Mouse (Mus musculus) CH12.LX (cell line): ENCODE measurements around the gene Trim7. TPM values are rescaled to one million over a fixed set of nuclear protein-coding genes. Genes with fewer than 3 reads are reported as not detected.
A peak's percentile ranks its signal among the peaks of the same experiment; 100 is the strongest.

Experiments
- DNase-seq: peaks from one replicate; pipeline ENCODE4 v3.0.0-alpha.2; 2013; ENCODE audit errors: extremely low read depth
- H3K27ac ChIP-seq: 2 replicates; pipeline ENCODE4 v1.5.1; 2012; ENCODE audit warnings: low read depth, mild to moderate bottlenecking, control low read depth, moderate library complexity; ENCODE audit not compliant: insufficient read depth
- H3K27me3 ChIP-seq: replicated peaks from 2 replicates; pipeline ENCODE3; 2012; ENCODE audit warnings: inconsistent platforms
- H3K36me3 ChIP-seq, 2 experiments: replicated peaks in 1 of 2; 2 replicates each; pipeline versions ENCODE3 to v1.6.1; 2012; ENCODE audit warnings: inconsistent platforms in 1 of 2, low read length in 1 of 2, mild to moderate bottlenecking in 1 of 2, mixed read lengths in 1 of 2, moderate library complexity in 1 of 2; ENCODE audit not compliant: control insufficient read depth in 1 of 2, insufficient read depth in 1 of 2
- H3K4me1 ChIP-seq, 2 experiments: 2 replicates each; pipeline ENCODE4 v1.6.1; 2012; ENCODE audit warnings: inconsistent platforms in 1 of 2, moderate library complexity in 1 of 2; ENCODE audit not compliant: insufficient read depth in 2 of 2, control insufficient read depth in 1 of 2
- H3K4me2 ChIP-seq: 2 replicates; pipeline ENCODE4 v1.6.1; 2012; ENCODE audit warnings: low read depth, mild to moderate bottlenecking, control low read depth; ENCODE audit not compliant: poor library complexity, insufficient read depth, severe bottlenecking
- H3K4me3 ChIP-seq, 3 experiments: fragments of 150-350 bp in 1 of 3; sonication (generic) in 1 of 3; replicated peaks in 1 of 3; 2 replicates each; pipeline versions ENCODE3 to v1.5.1; 2011 to 2012; ENCODE audit warnings: low read depth in 2 of 3, low read length in 2 of 3, mild to moderate bottlenecking in 2 of 3, moderate library complexity in 2 of 3, control low read depth in 1 of 3, improper control_type of control experiment in 1 of 3, inconsistent platforms in 1 of 3, mixed read lengths in 1 of 3; ENCODE audit not compliant: poor library complexity in 1 of 3
- H3K79me2 ChIP-seq: replicated peaks from 2 replicates; pipeline ENCODE4 v1.6.1; 2012; ENCODE audit warnings: mild to moderate bottlenecking, moderate library complexity; ENCODE audit not compliant: control insufficient read depth, poor library complexity, insufficient read depth, severe bottlenecking; ENCODE audit errors: extremely low read depth
- H3K9ac ChIP-seq: 2 replicates; pipeline ENCODE4 v1.6.1; 2012; ENCODE audit warnings: low read depth, mild to moderate bottlenecking, control low read depth, moderate library complexity; ENCODE audit not compliant: insufficient read depth
- H3K9me3 ChIP-seq: replicated peaks from 2 replicates; pipeline ENCODE3; 2012; ENCODE audit warnings: low read length, inconsistent platforms, mixed read lengths
- BHLHE40 ChIP-seq: IDR thresholded peaks from 2 replicates; pipeline ENCODE4 v1.6.1; 2011; ENCODE audit warnings: mild to moderate bottlenecking, low read depth, low read length, improper control_type of control experiment
- CHD1 ChIP-seq: IDR thresholded peaks from 2 replicates; pipeline ENCODE4 v1.6.1; 2012; ENCODE audit warnings: low read depth, low read length, improper control_type of control experiment, inconsistent platforms
- CHD2 ChIP-seq: IDR thresholded peaks from 2 replicates; pipeline ENCODE4 v1.6.1; 2011; ENCODE audit warnings: low read length, improper control_type of control experiment
- CTCF ChIP-seq, 2 experiments: IDR thresholded peaks in 1 of 2; conservative IDR thresholded peaks in 1 of 2; 2 replicates each; pipeline ENCODE4 v1.5.1; 2011 to 2012; ENCODE audit warnings: low read depth in 2 of 2, low read length in 2 of 2, improper control_type of control experiment in 1 of 2, inconsistent platforms in 1 of 2, mild to moderate bottlenecking in 1 of 2, moderate library complexity in 1 of 2
- E2F4 ChIP-seq: IDR thresholded peaks from 2 replicates; pipeline ENCODE4 v1.6.1; 2011; ENCODE audit warnings: low read depth, low read length, improper control_type of control experiment; ENCODE audit not compliant: insufficient replicate concordance
- ELF1 ChIP-seq: IDR thresholded peaks from 2 replicates; pipeline ENCODE4 v1.6.1; 2014; ENCODE audit warnings: low read depth, mild to moderate bottlenecking, inconsistent platforms, low read length, improper control_type of control experiment
- EP300 ChIP-seq: IDR thresholded peaks from 2 replicates; pipeline ENCODE4 v1.6.1; 2011; ENCODE audit warnings: low read length, improper control_type of control experiment
- ETS1 ChIP-seq: conservative IDR thresholded peaks from 2 replicates; pipeline ENCODE4 v1.6.1; 2012; ENCODE audit warnings: low read depth, mild to moderate bottlenecking, inconsistent platforms, low read length, improper control_type of control experiment, moderate library complexity
- GABPA ChIP-seq: IDR thresholded peaks from 2 replicates; pipeline ENCODE4 v1.6.1; 2012; ENCODE audit warnings: low read depth, low read length, improper control_type of control experiment, inconsistent platforms; ENCODE audit not compliant: insufficient replicate concordance
- HCFC1 ChIP-seq: IDR thresholded peaks from 2 replicates; pipeline ENCODE4 v1.6.1; 2012; ENCODE audit warnings: low read depth, mild to moderate bottlenecking, inconsistent platforms, low read length, improper control_type of control experiment
- IRF4 ChIP-seq: IDR thresholded peaks from 2 replicates; pipeline ENCODE4 v1.6.1; 2014; ENCODE audit warnings: low read depth, mild to moderate bottlenecking, inconsistent platforms, low read length, improper control_type of control experiment
- JUN ChIP-seq: IDR thresholded peaks from 2 replicates; pipeline ENCODE4 v1.6.1; 2011; ENCODE audit warnings: low read depth, mild to moderate bottlenecking, low read length, improper control_type of control experiment, moderate library complexity; ENCODE audit not compliant: insufficient read depth
- JUND ChIP-seq: conservative IDR thresholded peaks from 2 replicates; pipeline ENCODE4 v1.6.1; 2011; ENCODE audit warnings: low read depth, low read length, improper control_type of control experiment
- KAT2A ChIP-seq: IDR thresholded peaks from 2 replicates; pipeline ENCODE4 v1.6.1; 2012; ENCODE audit warnings: low read length, improper control_type of control experiment, inconsistent platforms; ENCODE audit not compliant: insufficient replicate concordance
- MAFK ChIP-seq: IDR thresholded peaks from 2 replicates; pipeline ENCODE4 v1.6.1; 2011; ENCODE audit warnings: low read length, improper control_type of control experiment; ENCODE audit not compliant: insufficient replicate concordance
- MAX ChIP-seq: IDR thresholded peaks from 2 replicates; pipeline ENCODE4 v1.6.1; 2011; ENCODE audit warnings: low read length, improper control_type of control experiment
- MAZ ChIP-seq: IDR thresholded peaks from 2 replicates; pipeline ENCODE4 v1.6.1; 2012; ENCODE audit warnings: low read depth, mild to moderate bottlenecking, inconsistent platforms, low read length, improper control_type of control experiment, moderate library complexity
- MEF2A ChIP-seq: IDR thresholded peaks from 2 replicates; pipeline ENCODE4 v1.6.1; 2014; ENCODE audit warnings: low read depth, mild to moderate bottlenecking, inconsistent platforms, low read length, improper control_type of control experiment, borderline replicate concordance
- MXI1 ChIP-seq: IDR thresholded peaks from 2 replicates; pipeline ENCODE4 v1.6.1; 2011; ENCODE audit warnings: mild to moderate bottlenecking, low read depth, low read length, improper control_type of control experiment
- MYC ChIP-seq: IDR thresholded peaks from 2 replicates; pipeline ENCODE4 v1.6.1; 2011; ENCODE audit warnings: low read depth, mild to moderate bottlenecking, improper control_type of control experiment, low read length
- NELFE ChIP-seq: IDR thresholded peaks from 2 replicates; pipeline ENCODE4 v1.6.1; 2011; ENCODE audit warnings: low read depth, low read length, improper control_type of control experiment
- NRF1 ChIP-seq: IDR thresholded peaks from 2 replicates; pipeline ENCODE4 v1.6.1; 2014; ENCODE audit warnings: low read depth, mild to moderate bottlenecking, inconsistent platforms, low read length, improper control_type of control experiment, moderate library complexity
- PAX5 ChIP-seq: IDR thresholded peaks from 2 replicates; pipeline ENCODE4 v1.6.1; 2012; ENCODE audit warnings: low read length, inconsistent platforms, mixed read lengths
- POLR2A ChIP-seq: IDR thresholded peaks from 2 replicates; pipeline ENCODE4 v1.6.1; 2011; ENCODE audit warnings: low read depth, mild to moderate bottlenecking, improper control_type of control experiment, low read length
- POLR2AphosphoS2 ChIP-seq: IDR thresholded peaks from 2 replicates; pipeline ENCODE4 v1.6.1; 2011; ENCODE audit warnings: low read depth, low read length, improper control_type of control experiment
- RAD21 ChIP-seq: IDR thresholded peaks from 2 replicates; pipeline ENCODE4 v1.6.1; 2011; ENCODE audit warnings: low read depth, mild to moderate bottlenecking, low read length, improper control_type of control experiment, moderate library complexity
- RCOR1 ChIP-seq: conservative IDR thresholded peaks from 2 replicates; pipeline ENCODE4 v1.6.1; 2012; ENCODE audit warnings: low read depth, mild to moderate bottlenecking, inconsistent platforms, low read length, improper control_type of control experiment
- SIN3A ChIP-seq: IDR thresholded peaks from 2 replicates; pipeline ENCODE4 v1.6.1; 2012; ENCODE audit warnings: low read length, improper control_type of control experiment, inconsistent platforms
- SMC3 ChIP-seq: IDR thresholded peaks from 2 replicates; pipeline ENCODE4 v1.6.1; 2011; ENCODE audit warnings: low read depth, low read length, improper control_type of control experiment
- TBP ChIP-seq: conservative IDR thresholded peaks from 2 replicates; pipeline ENCODE4 v1.6.1; 2011; ENCODE audit warnings: low read depth, low read length, improper control_type of control experiment
- TCF12 ChIP-seq: IDR thresholded peaks from 2 replicates; pipeline ENCODE4 v1.6.1; 2014; ENCODE audit warnings: low read depth, mild to moderate bottlenecking, inconsistent platforms, low read length, improper control_type of control experiment
- UBTF ChIP-seq: IDR thresholded peaks from 2 replicates; pipeline ENCODE4 v1.6.1; 2012; ENCODE audit warnings: low read depth, mild to moderate bottlenecking, inconsistent platforms, low read length, improper control_type of control experiment, moderate library complexity
- USF1 ChIP-seq: IDR thresholded peaks from 2 replicates; pipeline ENCODE4 v1.6.1; 2014; ENCODE audit warnings: low read depth, mild to moderate bottlenecking, inconsistent platforms, low read length, improper control_type of control experiment
- USF2 ChIP-seq: conservative IDR thresholded peaks from 2 replicates; pipeline ENCODE4 v1.6.1; 2011; ENCODE audit warnings: low read depth, low read length, improper control_type of control experiment
- ZC3H11A ChIP-seq: IDR thresholded peaks from 2 replicates; pipeline ENCODE4 v1.6.1; 2012; ENCODE audit warnings: low read depth, mild to moderate bottlenecking, inconsistent platforms, low read length, improper control_type of control experiment
- ZKSCAN1 ChIP-seq: IDR thresholded peaks from 2 replicates; pipeline ENCODE4 v1.6.1; 2012; ENCODE audit warnings: low read depth, inconsistent platforms, low read length, improper control_type of control experiment, borderline replicate concordance
- ZMIZ1 ChIP-seq: IDR thresholded peaks from 2 replicates; pipeline ENCODE4 v1.6.1; 2012; ENCODE audit warnings: low read depth, mild to moderate bottlenecking, inconsistent platforms, low read length, improper control_type of control experiment
- ZNF384 ChIP-seq: IDR thresholded peaks from 2 replicates; pipeline ENCODE4 v1.6.1; 2012; ENCODE audit warnings: low read depth, low read length, improper control_type of control experiment, inconsistent platforms
- dilution Hi-C: fragments of 300-500 bp; cut with MboI; formaldehyde crosslinking; loops from 2 replicates; pipeline ENCODE4 v1.14.3; 2020; ENCODE audit warnings: low sequenced_read_pairs; ENCODE audit not compliant: extremely low pct_unique_long_range_greater_than_20kb, extremely low pct_ligation_motif_present
- in situ Hi-C: fragments of 300-500 bp; cut with MboI; formaldehyde crosslinking; loops from 3 replicates; pipeline ENCODE4 v1.14.3; 2019; ENCODE audit warnings: low sequenced_read_pairs, low pct_ligation_motif_present, low pct_unique_long_range_greater_than_20kb, mixed read lengths
- polyA plus RNA-seq: library from polyadenylated mRNA; unstranded; fragments of >175 nt; gene quantifications from 2 replicates; pipeline ENCODE4 v1.2.1, GENCODE M21; 2012; ENCODE audit warnings: low read depth; ENCODE audit not compliant: insufficient read length
- total RNA-seq, 2 experiments: library from RNA; depleted of rRNA; stranded (reverse); fragments of 300-350 nt in 1 of 2; fragments of >200 nt in 1 of 2; gene quantifications; 2 replicates each; pipeline ENCODE4 v1.2.3; 2012 to 2014

Trim7 gene
- total and polyA plus RNA-seq, 3 experiments: 9.2 to 34.6 (median 15.1) TPM

DNA sequence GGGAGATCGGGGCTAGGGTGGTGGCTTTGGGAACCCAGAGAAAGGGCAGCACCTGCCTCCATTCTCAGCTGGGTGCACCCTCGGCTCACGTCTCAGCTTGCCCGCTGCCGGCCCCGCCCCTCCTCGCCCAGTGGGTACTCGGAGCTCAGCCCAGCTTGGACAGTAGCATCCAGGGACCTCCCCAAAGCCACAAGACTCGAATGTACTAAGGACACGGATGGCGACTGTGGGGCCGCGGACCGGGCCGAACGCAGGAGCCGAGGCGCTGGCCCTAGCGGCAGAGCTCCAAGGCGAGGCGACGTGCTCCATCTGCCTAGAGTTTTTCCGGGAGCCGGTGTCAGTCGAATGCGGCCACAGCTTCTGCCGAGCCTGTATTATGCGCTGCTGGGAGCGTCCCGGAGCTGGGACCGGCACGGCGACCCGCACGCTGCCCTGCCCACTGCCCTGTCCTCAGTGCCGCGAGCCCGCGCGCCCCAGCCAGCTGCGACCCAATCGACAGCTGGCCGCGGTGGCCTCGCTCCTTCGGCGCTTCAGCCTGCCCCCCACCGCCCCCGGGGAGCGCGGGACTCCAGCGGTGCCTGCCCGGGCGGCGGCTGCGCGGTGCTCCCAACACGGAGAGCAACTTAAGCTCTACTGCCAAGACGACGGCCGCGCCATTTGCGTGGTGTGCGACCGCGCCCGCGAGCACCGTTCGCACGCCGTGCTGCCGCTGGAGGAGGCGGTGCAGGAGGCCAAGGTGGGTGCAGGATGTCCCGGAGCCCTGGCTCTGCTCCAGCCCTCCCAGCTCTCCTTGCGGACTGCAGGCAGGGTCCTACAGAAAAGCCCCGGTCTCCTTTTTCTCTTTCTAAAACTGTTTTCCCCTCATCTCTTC lies 11.6 kb downstream of the Trim7 start:
- peak overlapping the region; percentile 95 for H3K27ac ChIP-seq
- TF ChIP-seq RAD21 (no peak), GABPA (no peak), CTCF (conservative IDR thresholded peaks at IDR 0.05 in 1 of 2, IDR thresholded peaks at IDR 0.05 in 1 of 2; ENCODE audit: low read depth in 2 of 2, low read length in 2 of 2) (no peak), MXI1 (peak; percentile 10; the same call in 1 of the 2 replicates), MAX (peak; percentile 36; the same call in 1 of the 2 replicates), RCOR1 (no peak), MAFK (no peak), ZNF384 (no peak), ZKSCAN1 (no peak), MEF2A (peak; percentile 72), TBP (peak; percentile 65; the same call in 1 of the 2 replicates), USF1 (no peak), KAT2A (no peak), IRF4 (peak; percentile 64; the same call in 1 of the 2 replicates), PAX5 (no peak), SIN3A (peak; percentile 78), CHD1 (peak; percentile 80), SMC3 (no peak), JUND (no peak), UBTF (peak; percentile 92), ETS1 (peak; percentile 61), ZC3H11A (no peak), POLR2A (peak; percentile 80), NELFE (peak; percentile 70; the same call in 1 of the 2 replicates), EP300 (peak; percentile 8; the same call in 1 of the 2 replicates), USF2 (no peak), TCF12 (peak; percentile 89), POLR2AphosphoS2 (peak; percentile 48; the same call in 1 of the 2 replicates), BHLHE40 (peak; percentile 63; the same call in 1 of the 2 replicates), CHD2 (no peak), NRF1 (peak; percentile 64), ZMIZ1 (peak; percentile 87), MYC (no peak), ELF1 (peak; percentile 58; the same call in 1 of the 2 replicates), MAZ (peak; percentile 77), JUN (no peak), E2F4 (no peak), HCFC1 (peak; percentile 42; the same call in 1 of the 2 replicates)
- H3K27me3 ChIP-seq: peaks cover 8% of the 10 kb centered on the region
- in situ Hi-C loops: no loop called here
- dilution Hi-C loops: no loop called here
- H3K4me1 ChIP-seq: peaks cover 26 to 74% of the 10 kb centered on the region in 2 experiments
- peak overlapping the region; percentile 66 to 89 (median 74) for H3K4me3 ChIP-seq
- H3K36me3 ChIP-seq: peaks cover 3% of the 10 kb centered on the region in 2 experiments
- no peaks in the 10 kb centered on the region for H3K79me2 ChIP-seq
- peak overlapping the region; percentile 78 for H3K9ac ChIP-seq
- H3K4me2 ChIP-seq: peak overlapping the region; percentile 56
- no peaks in the 10 kb centered on the region for H3K9me3 ChIP-seq
- DNase-seq: peak; percentile 43
